Mouse (Mus musculus): ENCODE data around the gene Gm10720.
"Not testable (repeated sequence)": the region's sequence is repeated elsewhere in the genome, so short reads cannot be mapped to it uniquely, and the experiment has no call there.

The Gm10720 gene

GRCm38 (mm10) chr9:3024912-3025467, 9.5 kb downstream of the Gm10720 start, which contains the start of gene Gm10717:
Gene Gm10717 (plus strand): TSS chr9:3025417.
- not testable (repeated sequence) for DNase-seq (ENCODE audit: low read depth, low spot score)

- not testable (repeated sequence) for DNase-seq (ENCODE audit: low read depth, low spot score)
Measured at GRCm38 (mm10) chr9:3025653-3026052, 10.2 kb downstream of the Gm10720 start.

- not testable (repeated sequence) for DNase-seq (ENCODE audit: low read depth, low spot score)
Measured at GRCm38 (mm10) chr9:3026136-3026535, 10.7 kb downstream of the Gm10720 start.

GRCm38 (mm10) chr9:3026741-3027140, 11.3 kb downstream of the Gm10720 start:
- DNase-seq (ENCODE audit: low read depth, low spot score) = not testable (repeated sequence)

GRCm38 (mm10) chr9:3027200-3027599, 11.7 kb downstream of the Gm10720 start:
- DNase-seq (ENCODE audit: low read depth, low spot score) = peak; percentile 31

- not testable (repeated sequence) for DNase-seq (ENCODE audit: low read depth, low spot score)
Measured at GRCm38 (mm10) chr9:3029276-3030000, 14.0 kb downstream of the Gm10720 start.

- DNase-seq (ENCODE audit: low read depth, low spot score) = peak; percentile 82
Measured at GRCm38 (mm10) chr9:3030677-3031318, 15.3 kb downstream of the Gm10720 start.

GRCm38 (mm10) chr9:3034299-3034698, 18.8 kb downstream of the Gm10720 start, which contains the start of gene Gm17535:
Gene Gm17535 (plus strand): TSS chr9:3034599.
- not testable (repeated sequence) for DNase-seq (ENCODE audit: low read depth, low spot score)

- not testable (repeated sequence) for DNase-seq (ENCODE audit: low read depth, low spot score)
Measured at GRCm38 (mm10) chr9:3036577-3036976, 21.1 kb downstream of the Gm10720 start, which contains the start of gene Gm10715. Gene Gm10715 (plus strand): TSS chr9:3036877.

GRCm38 (mm10) chr9:3038161-3038560, 22.7 kb downstream of the Gm10720 start:
- peak; percentile 5 for DNase-seq (ENCODE audit: low read depth, low spot score)

All from skeletal muscle tissue, adult 2 months (tissue).